Mouse (Mus musculus) midbrain, embryonic 15.5 days (tissue): ENCODE results near the gene Srsf7. TPM values are rescaled to one million over a fixed set of nuclear protein-coding genes. Genes with fewer than 3 reads are reported as not detected.
"Not testable (repeated sequence)": the region's sequence is repeated elsewhere in the genome, so short reads cannot be mapped to it uniquely, and the experiment has no call there.

Source experiments
- ATAC-seq: fragments of 200-750 bp; cut with Nextera tagmentation; replicated peaks from 2 replicates; pipeline ENCODE4 v1.8.0; 2017; ENCODE audit warnings: moderate TSS enrichment
- H3K27ac ChIP-seq: fragments of 300-500 bp; sonication (generic); 2 replicates; pipeline ENCODE4 v1.5.1; 2015; ENCODE audit warnings: mild to moderate bottlenecking, inconsistent platforms
- H3K27me3 ChIP-seq: fragments of 300-500 bp; sonication (generic); replicated peaks from 2 replicates; pipeline ENCODE4 v1.6.1; 2015; ENCODE audit warnings: inconsistent platforms
- H3K36me3 ChIP-seq: fragments of 300-500 bp; sonication (generic); replicated peaks from 2 replicates; pipeline ENCODE4 v1.6.1; 2015; ENCODE audit warnings: inconsistent platforms
- H3K4me1 ChIP-seq: fragments of 300-500 bp; sonication (generic); 2 replicates; pipeline ENCODE4 v1.6.1; 2015; ENCODE audit warnings: inconsistent platforms
- H3K4me2 ChIP-seq: fragments of 300-500 bp; sonication (generic); 2 replicates; pipeline ENCODE4 v1.6.1; 2015; ENCODE audit warnings: inconsistent platforms, mild to moderate bottlenecking, moderate library complexity
- H3K4me3 ChIP-seq: fragments of 300-500 bp; sonication (generic); 2 replicates; pipeline ENCODE4 v1.5.1; 2015; ENCODE audit warnings: mild to moderate bottlenecking, inconsistent platforms
- H3K9ac ChIP-seq: fragments of 300-500 bp; sonication (generic); 2 replicates; pipeline ENCODE4 v1.6.1; 2015; ENCODE audit warnings: mild to moderate bottlenecking, inconsistent platforms
- H3K9me3 ChIP-seq: fragments of 300-500 bp; sonication (generic); 2 replicates; pipeline ENCODE4 v1.6.1; 2016; ENCODE audit warnings: inconsistent platforms
- WGBS: fragments of 180-500 bp; shearing (Covaris S2); methylation state at CpG from one replicate; pipeline ENCODE4 v1.1.7; 2015; ENCODE audit warnings: mixed read lengths; 5-methylcytosine and 5-hydroxymethylcytosine counted together
- polyA plus RNA-seq: library from polyadenylated mRNA; unstranded; fragments of >200 nt; fragmentation: Nextera tagmentation; extraction: Ambion mirVana; gene quantifications from 2 replicates; pipeline ENCODE4 v1.2.1, GENCODE M21; 2015

Srsf7 gene
- polyA plus RNA-seq, 1 experiment from 2014 or later: 424 TPM

- not testable (repeated sequence) for H3K9me3 ChIP-seq, H3K27me3 ChIP-seq, H3K4me1 ChIP-seq, H3K36me3 ChIP-seq
- peak overlapping the region; percentile 76 for H3K4me2 ChIP-seq
- peak; percentile 6; the same call in 1 of the 2 replicates for ATAC-seq
- 59% methylated on average over 5 of the region's 5 CpGs for WGBS
- peak overlapping the region; percentile 54 for H3K9ac ChIP-seq
- H3K27ac ChIP-seq: 0 out of 2 replicates have a peak overlapping the region, but pooled peaks have one; percentile 72
- peak overlapping the region; percentile 58 for H3K4me3 ChIP-seq
These were observed 18.0 kb upstream of the Srsf7 start for GRCm38 (mm10) chr17:80225142-80225541.

- Histone ChIP-seq H3K36me3 (no peaks in the 10 kb centered on the region), H3K9me3 (no peaks in the 10 kb centered on the region), H3K4me1 (peaks cover 6% of the 10 kb centered on the region), H3K27ac (peak within 1 kb of the TSS; percentile 72), H3K4me2 (peak within 1 kb of the TSS; percentile 76), H3K4me3 (peak within 1 kb of the TSS; percentile 58), H3K9ac (peak within 1 kb of the TSS; percentile 54), H3K27me3 (no peaks in the 10 kb centered on the region)
- WGBS: under 1% methylated on average over 33 of the region's 33 CpGs
- peak; percentile 99 for ATAC-seq
These were observed 17.4 kb upstream of the Srsf7 start, which contains the start of gene Gemin6 for GRCm38 (mm10) chr17:80224326-80225116. TSS of gene Gemin6 (plus strand) at chr17:80224441.

- Histone ChIP-seq H3K9me3 (no peaks in the 10 kb centered on the region), H3K4me1 (peaks cover 6% of the 10 kb centered on the region), H3K27me3 (no peaks in the 10 kb centered on the region), H3K36me3 (no peaks in the 10 kb centered on the region), H3K9ac (peak overlapping the region; percentile 54), H3K27ac (peak overlapping the region; percentile 72), H3K4me3 (peak overlapping the region; percentile 58), H3K4me2 (peak overlapping the region; percentile 76)
- 7% methylated on average over 9 of the region's 9 CpGs for WGBS
- peak; percentile 72 for ATAC-seq
These were observed 16.7 kb upstream of the Srsf7 start for GRCm38 (mm10) chr17:80223829-80224228.

GRCm38 (mm10) chr17:80221890-80222628, 15.0 kb upstream of the Srsf7 start:
- ATAC-seq: no peak
- Histone ChIP-seq H3K4me1 (peaks cover 6% of the 10 kb centered on the region), H3K36me3 (no peaks in the 10 kb centered on the region), H3K27ac (no peak overlapping the region), H3K9me3 (no peaks in the 10 kb centered on the region), H3K9ac (no peak overlapping the region), H3K4me2 (no peak overlapping the region), H3K4me3 (no peak overlapping the region), H3K27me3 (no peaks in the 10 kb centered on the region)
- WGBS: 61% methylated on average over 3 of the region's 3 CpGs

GRCm38 (mm10) chr17:80221202-80221601, 14.1 kb upstream of the Srsf7 start:
- Histone ChIP-seq H3K4me2 (no peak overlapping the region), H3K4me3 (no peak overlapping the region), H3K4me1 (peaks cover 6% of the 10 kb centered on the region), H3K9me3 (no peaks in the 10 kb centered on the region), H3K9ac (no peak overlapping the region), H3K27ac (no peak overlapping the region), H3K27me3 (no peaks in the 10 kb centered on the region), H3K36me3 (no peaks in the 10 kb centered on the region)
- no peak for ATAC-seq
- 65% methylated on average over 9 of the region's 9 CpGs for WGBS

- WGBS: 86% methylated on average over 2 of the region's 2 CpGs
- no peaks in the 10 kb centered on the region for H3K36me3 ChIP-seq
- ATAC-seq: no peak
These were observed 13.0 kb upstream of the Srsf7 start for GRCm38 (mm10) chr17:80220131-80220530.

GRCm38 (mm10) chr17:80213998-80214397, 6.9 kb upstream of the Srsf7 start:
- not testable (repeated sequence) for H3K27me3 ChIP-seq, H3K36me3 ChIP-seq, H3K9me3 ChIP-seq, H3K4me1 ChIP-seq, H3K4me3 ChIP-seq, ATAC-seq, H3K27ac ChIP-seq, H3K9ac ChIP-seq, H3K4me2 ChIP-seq
- 89% methylated on average over 4 of the region's 4 CpGs for WGBS

More at GRCm38 (mm10) chr17:80220131-80220530, 13.0 kb upstream of the Srsf7 start:
- no peaks in the 10 kb centered on the region for H3K9me3 ChIP-seq
- H3K4me3 ChIP-seq: no peak overlapping the region
- H3K4me2 ChIP-seq: no peak overlapping the region
- no peak overlapping the region for H3K27ac ChIP-seq
- peaks cover 5% of the 10 kb centered on the region for H3K4me1 ChIP-seq
- no peak overlapping the region for H3K9ac ChIP-seq
- H3K27me3 ChIP-seq: no peaks in the 10 kb centered on the region

- WGBS: under 1% methylated on average over 36 of the region's 36 CpGs
- Histone ChIP-seq H3K36me3 (peaks cover 21% of the 10 kb centered on the region), H3K27me3 (no peaks in the 10 kb centered on the region), H3K4me1 (peaks cover 19% of the 10 kb centered on the region), H3K4me2 (peak overlapping the region; percentile 80), H3K4me3 (peak overlapping the region; percentile 74), H3K27ac (peak overlapping the region; percentile 99), H3K9ac (peak overlapping the region; percentile 90), H3K9me3 (no peaks in the 10 kb centered on the region)
- ATAC-seq: peak; percentile 74
These were observed 821 bp downstream of the Srsf7 start for GRCm38 (mm10) chr17:80206301-80206670.

GRCm38 (mm10) chr17:80205657-80206056, 1.4 kb downstream of the Srsf7 start:
- Histone ChIP-seq H3K9me3 (no peaks in the 10 kb centered on the region), H3K27me3 (no peaks in the 10 kb centered on the region)
- WGBS: 33% methylated on average over 5 of the region's 5 CpGs

GRCm38 (mm10) chr17:80199160-80199778, 7.8 kb downstream of the Srsf7 start:
- no peak overlapping the region for H3K4me3 ChIP-seq
- peak; percentile 53; the same call in 1 of the 2 replicates for ATAC-seq
- H3K9me3 ChIP-seq: no peaks in the 10 kb centered on the region
- no peak overlapping the region for H3K9ac ChIP-seq
- WGBS: 91% methylated on average over 3 of the region's 3 CpGs
- 0 out of 2 replicates have a peak, but pooled peaks cover 6% of the 10 kb centered on the region for H3K4me1 ChIP-seq
- peaks cover 43% of the 10 kb centered on the region for H3K36me3 ChIP-seq
- no peak overlapping the region for H3K4me2 ChIP-seq
- no peaks in the 10 kb centered on the region for H3K27me3 ChIP-seq
- no peak overlapping the region for H3K27ac ChIP-seq

More at GRCm38 (mm10) chr17:80205657-80206056, 1.4 kb downstream of the Srsf7 start:
- peak overlapping the region; percentile 90 for H3K9ac ChIP-seq
- no peak for ATAC-seq
- peak overlapping the region; percentile 74 for H3K4me3 ChIP-seq
- peak overlapping the region; percentile 80 for H3K4me2 ChIP-seq
- H3K36me3 ChIP-seq: peaks cover 24% of the 10 kb centered on the region
- peaks cover 19% of the 10 kb centered on the region for H3K4me1 ChIP-seq
- H3K27ac ChIP-seq: peak overlapping the region; percentile 99

- H3K27ac ChIP-seq: no peak overlapping the region
- H3K4me3 ChIP-seq: no peak overlapping the region
- H3K27me3 ChIP-seq: no peaks in the 10 kb centered on the region
- H3K9ac ChIP-seq: no peak overlapping the region
- H3K4me2 ChIP-seq: no peak overlapping the region
- peaks cover 13% of the 10 kb centered on the region; the same call in 1 of the 2 replicates for H3K36me3 ChIP-seq
- WGBS: 68% methylated on average over 5 of the region's 5 CpGs
- no peaks in the 10 kb centered on the region for H3K9me3 ChIP-seq
- no peaks in the 10 kb centered on the region for H3K4me1 ChIP-seq
- peak; percentile 35 for ATAC-seq
These were observed 14.0 kb downstream of the Srsf7 start for GRCm38 (mm10) chr17:80193075-80193474.

- Histone ChIP-seq H3K4me2 (no peak overlapping the region), H3K9me3 (no peaks in the 10 kb centered on the region), H3K4me1 (no peaks in the 10 kb centered on the region), H3K27ac (no peak overlapping the region), H3K36me3 (no peaks in the 10 kb centered on the region), H3K27me3 (no peaks in the 10 kb centered on the region), H3K9ac (no peak overlapping the region), H3K4me3 (no peak overlapping the region)
- ATAC-seq: no peak
- 86% methylated on average over 10 of the region's 10 CpGs for WGBS
These were observed 23.5 kb downstream of the Srsf7 start for GRCm38 (mm10) chr17:80183615-80184014.
